Mouse (Mus musculus) ES-Bruce4 (cell line): ENCODE measurements around the gene Sp7. TPM values are rescaled to one million over a fixed set of nuclear protein-coding genes. Genes with fewer than 3 reads are reported as not detected.

Experiments
- H3K27ac ChIP-seq: 2 replicates; pipeline ENCODE4 v1.5.1; 2012; ENCODE audit warnings: low read length, inconsistent platforms; ENCODE audit not compliant: insufficient read depth
- H3K27me3 ChIP-seq: 2 replicates; pipeline ENCODE4 v1.6.1; 2012; ENCODE audit warnings: mild to moderate bottlenecking, low read length, inconsistent platforms; ENCODE audit not compliant: control insufficient read depth, poor library complexity, insufficient read depth, severe bottlenecking
- H3K36me3 ChIP-seq: 2 replicates; pipeline ENCODE4 v1.6.1; 2012; ENCODE audit warnings: inconsistent platforms, mild to moderate bottlenecking, low read length, moderate library complexity; ENCODE audit not compliant: control insufficient read depth, poor library complexity, insufficient read depth, severe bottlenecking
- H3K4me1 ChIP-seq: one replicate; pipeline ENCODE4 v1.8.1; 2011; ENCODE audit warnings: low read length; ENCODE audit not compliant: control insufficient read depth, insufficient read depth
- H3K4me3 ChIP-seq: 2 replicates; pipeline ENCODE4 v1.5.1; 2011; ENCODE audit warnings: low read depth, mild to moderate bottlenecking, low read length
- H3K9ac ChIP-seq: 2 replicates; pipeline ENCODE4 v1.6.1; 2012; ENCODE audit warnings: low read depth, mild to moderate bottlenecking, inconsistent platforms; ENCODE audit not compliant: poor library complexity, severe bottlenecking
- H3K9me3 ChIP-seq: replicated peaks from 2 replicates; pipeline ENCODE4 v1.6.1; 2012; ENCODE audit warnings: mild to moderate bottlenecking, low read length, inconsistent platforms; ENCODE audit not compliant: control insufficient read depth, poor library complexity, insufficient read depth, severe bottlenecking
- CTCF ChIP-seq: IDR thresholded peaks from one replicate; pipeline ENCODE4 v1.8.1; 2011; ENCODE audit warnings: low read depth, low read length
- EP300 ChIP-seq: IDR thresholded peaks from 2 replicates; pipeline ENCODE4 v1.6.1; 2011; ENCODE audit warnings: low read depth, low read length; ENCODE audit not compliant: insufficient read depth
- POLR2A ChIP-seq: IDR thresholded peaks from one replicate; pipeline ENCODE4 v1.8.1; 2011; ENCODE audit warnings: low read length; ENCODE audit not compliant: insufficient read depth
- polyA plus RNA-seq: library from polyadenylated mRNA; stranded (reverse); fragments of >200 nt; gene quantifications from 2 replicates; pipeline ENCODE4 v1.2.4, GENCODE M21; 2011; ENCODE audit warnings: low read depth; ENCODE audit not compliant: missing spikeins, insufficient read depth, insufficient read length

The Sp7 gene
- polyA plus RNA-seq, 1 experiment: not detected

DNA sequence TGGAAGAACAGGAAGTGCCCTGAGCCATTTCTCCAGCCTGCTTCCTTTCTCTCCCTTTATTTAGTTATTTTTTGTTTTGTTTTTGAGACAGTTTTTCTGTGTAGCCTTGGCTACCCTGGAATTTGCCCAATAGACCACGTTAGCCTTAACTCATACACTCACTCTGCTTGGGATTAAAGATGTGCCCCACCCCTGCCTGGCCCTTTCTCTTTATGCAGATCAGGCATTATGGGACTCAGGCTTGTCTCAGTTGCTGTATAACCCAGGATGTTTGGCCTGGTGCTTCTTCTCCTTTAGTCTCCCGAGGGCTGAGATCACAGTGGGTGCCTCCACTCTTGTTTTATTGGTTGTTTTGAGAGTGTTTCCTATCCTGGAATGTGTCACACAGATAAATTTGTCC lies 25.5 kb upstream of the Sp7 start:
- Histone ChIP-seq H3K27me3 (no peaks in the 10 kb centered on the region), H3K9ac (0 out of 2 replicates have a peak overlapping the region, but pooled peaks have one; percentile 10), H3K36me3 (no peaks in the 10 kb centered on the region), H3K9me3 (no peaks in the 10 kb centered on the region), H3K27ac (peak overlapping the region; percentile 99), H3K4me3 (no peak overlapping the region), H3K4me1 (peaks cover 6% of the 10 kb centered on the region)
- TF ChIP-seq CTCF (no peak), EP300 (no peak), POLR2A (no peak)

DNA sequence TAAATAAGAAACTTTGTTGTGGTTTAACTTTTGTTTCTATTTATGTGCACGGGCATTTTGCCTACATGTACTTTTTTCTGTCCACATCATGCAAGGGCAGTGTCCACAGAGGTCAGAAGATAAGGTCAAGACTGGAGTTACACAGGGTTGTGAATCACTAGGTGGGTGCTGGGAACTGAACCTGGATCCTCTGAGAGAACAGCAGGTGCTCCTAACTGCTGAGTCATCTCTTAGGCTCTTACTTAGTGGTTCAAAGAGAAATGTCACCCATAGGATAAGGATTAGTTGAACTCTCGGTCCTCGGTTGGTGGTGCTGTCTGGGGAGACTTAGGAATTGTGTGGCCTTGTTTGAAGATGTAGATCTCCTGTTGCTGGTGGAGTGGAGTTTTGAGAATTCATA lies 22.0 kb upstream of the Sp7 start:
- TF ChIP-seq POLR2A: no peak
- TF ChIP-seq EP300: no peak
- no peak for TF ChIP-seq CTCF
- peak overlapping the region; percentile 75 for H3K27ac ChIP-seq
- H3K9me3 ChIP-seq: no peaks in the 10 kb centered on the region
- H3K4me3 ChIP-seq: no peak overlapping the region
- no peaks in the 10 kb centered on the region for H3K36me3 ChIP-seq
- no peaks in the 10 kb centered on the region for H3K4me1 ChIP-seq
- no peaks in the 10 kb centered on the region for H3K27me3 ChIP-seq
- no peak overlapping the region for H3K9ac ChIP-seq

DNA sequence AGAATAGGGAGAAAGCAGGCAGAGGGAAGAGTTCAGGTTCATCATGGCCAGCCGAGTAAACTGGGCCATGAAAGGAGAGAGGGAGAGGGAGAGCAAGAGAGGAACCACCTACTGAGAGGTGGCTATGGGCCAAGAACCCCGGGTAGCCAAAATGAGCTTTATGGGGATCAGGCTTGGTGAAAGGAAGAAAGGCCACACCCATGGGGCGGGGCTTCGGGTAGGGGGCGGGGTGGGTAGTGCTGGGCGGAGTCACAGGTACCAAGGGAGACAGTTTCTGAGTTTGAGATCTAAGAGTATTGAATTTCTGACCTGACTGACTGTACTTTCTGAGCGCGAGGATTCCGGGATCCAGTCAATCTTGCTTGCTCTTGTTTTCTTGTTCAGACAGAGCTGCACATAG lies 19.7 kb upstream of the Sp7 start:
- H3K4me1 ChIP-seq: no peaks in the 10 kb centered on the region
- H3K27ac ChIP-seq: peak overlapping the region; percentile 51
- no peaks in the 10 kb centered on the region for H3K9me3 ChIP-seq
- no peaks in the 10 kb centered on the region for H3K36me3 ChIP-seq
- H3K4me3 ChIP-seq: peak overlapping the region; percentile 48
- H3K27me3 ChIP-seq: no peaks in the 10 kb centered on the region
- TF ChIP-seq EP300: no peak
- TF ChIP-seq CTCF: no peak
- TF ChIP-seq POLR2A: no peak
- H3K9ac ChIP-seq: peak overlapping the region; percentile 5; the same call in 1 of the 2 replicates

DNA sequence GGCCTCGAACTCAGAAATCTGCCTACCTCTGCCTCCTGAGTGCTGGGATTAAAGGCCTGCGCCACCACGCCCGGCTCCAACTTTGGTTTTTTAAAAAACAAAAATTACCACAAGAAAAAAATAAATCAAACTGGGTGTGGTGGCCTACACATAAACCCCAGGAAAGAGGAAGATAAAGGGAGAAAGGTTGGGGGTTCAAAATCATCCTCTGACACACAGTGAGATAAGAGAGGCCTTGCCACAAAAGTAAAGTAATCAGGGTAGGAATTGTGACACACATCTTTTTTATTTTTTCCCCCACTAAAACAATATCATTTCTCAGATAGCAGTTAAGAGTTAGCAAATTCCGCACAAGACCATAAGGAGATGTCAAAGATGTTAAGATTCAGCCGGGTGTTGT lies 16.7 kb upstream of the Sp7 start:
- Histone ChIP-seq H3K4me1 (no peaks in the 10 kb centered on the region), H3K36me3 (no peaks in the 10 kb centered on the region), H3K4me3 (no peak overlapping the region), H3K9ac (no peak overlapping the region), H3K27me3 (no peaks in the 10 kb centered on the region), H3K27ac (no peak overlapping the region), H3K9me3 (no peaks in the 10 kb centered on the region)
- TF ChIP-seq EP300: no peak
- no peak for TF ChIP-seq CTCF
- TF ChIP-seq POLR2A: no peak

DNA sequence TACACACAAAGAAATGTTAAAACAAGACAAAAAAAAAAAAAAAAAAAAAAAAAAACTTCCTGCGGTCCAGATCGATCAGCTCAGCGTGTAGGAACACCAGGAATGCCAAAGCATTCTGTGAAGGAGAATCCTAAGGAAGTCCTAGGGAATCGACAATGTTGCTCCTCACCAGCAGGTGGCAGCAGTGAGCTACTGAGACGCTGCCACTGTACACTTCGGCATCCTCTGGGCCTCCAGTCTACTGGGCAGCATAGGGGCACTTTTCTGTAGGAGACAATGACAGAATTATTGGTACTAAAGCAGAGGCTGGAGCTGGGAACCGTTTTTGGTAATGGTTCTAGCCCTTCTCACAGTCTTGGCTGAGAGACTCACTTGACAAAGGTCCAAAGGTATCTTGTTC lies 14.6 kb upstream of the Sp7 start:
- Histone ChIP-seq H3K27me3 (no peaks in the 10 kb centered on the region), H3K4me1 (peaks cover 2% of the 10 kb centered on the region), H3K4me3 (no peak overlapping the region), H3K36me3 (no peaks in the 10 kb centered on the region), H3K27ac (no peak overlapping the region), H3K9me3 (no peaks in the 10 kb centered on the region), H3K9ac (no peak overlapping the region)
- TF ChIP-seq CTCF: peak; percentile 96
- TF ChIP-seq EP300: 0 out of 2 replicates have a peak, but pooled peaks have one; percentile 35
- no peak for TF ChIP-seq POLR2A

DNA sequence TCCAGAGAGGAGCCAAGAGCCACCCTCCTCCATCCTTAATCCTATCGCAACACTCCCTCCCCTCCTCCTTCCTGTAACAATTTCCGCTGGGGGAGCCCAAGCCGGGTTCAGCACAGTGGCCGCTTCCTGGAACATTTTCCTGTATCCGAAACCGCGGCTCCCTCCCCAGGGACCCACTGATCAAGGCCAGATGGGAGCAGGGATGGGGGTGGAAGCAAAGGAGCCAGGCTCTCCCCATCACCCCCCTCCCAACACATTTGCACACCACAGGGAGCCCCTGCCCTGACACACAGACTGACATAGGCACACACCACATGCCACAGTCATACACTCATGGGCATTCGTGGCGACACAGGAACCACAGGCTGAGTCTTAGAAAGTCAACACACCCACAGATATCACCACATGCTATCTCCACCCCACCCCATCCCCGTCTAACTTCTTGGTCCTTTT lies 10.9 kb upstream of the Sp7 start:
- Histone ChIP-seq H3K27me3 (no peaks in the 10 kb centered on the region), H3K4me1 (peaks cover 2% of the 10 kb centered on the region), H3K4me3 (0 out of 2 replicates have a peak overlapping the region, but pooled peaks have one; percentile 10), H3K27ac (no peak overlapping the region), H3K36me3 (no peaks in the 10 kb centered on the region), H3K9me3 (no peaks in the 10 kb centered on the region), H3K9ac (no peak overlapping the region)
- TF ChIP-seq CTCF: no peak
